Mouse (Mus musculus): Measurements from ENCODE around the gene Pcnx.

Gene Pcnx

DNA sequence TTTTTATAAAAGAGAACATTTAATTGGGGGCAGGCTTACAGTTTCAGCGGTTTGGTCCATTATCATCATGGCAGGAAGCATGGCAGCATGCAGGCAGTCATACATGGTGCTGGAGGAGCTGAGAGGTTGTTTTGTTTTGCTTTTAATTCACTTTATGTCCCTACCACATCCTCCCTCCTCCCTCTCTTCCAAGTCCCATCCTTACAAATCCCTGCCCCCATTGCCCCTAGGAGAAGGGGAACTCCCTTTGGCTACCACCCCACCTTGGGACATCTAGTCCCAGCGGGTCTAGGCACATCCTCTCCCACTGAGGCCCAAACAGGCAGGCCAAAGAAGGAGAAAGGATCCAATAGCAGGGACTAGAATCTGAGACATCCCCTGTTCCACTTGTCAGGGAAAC lies 44.6 kb downstream of the Pcnx start:
- DNase-seq (ENCODE audit: low read depth, low spot score), result no peak

DNA sequence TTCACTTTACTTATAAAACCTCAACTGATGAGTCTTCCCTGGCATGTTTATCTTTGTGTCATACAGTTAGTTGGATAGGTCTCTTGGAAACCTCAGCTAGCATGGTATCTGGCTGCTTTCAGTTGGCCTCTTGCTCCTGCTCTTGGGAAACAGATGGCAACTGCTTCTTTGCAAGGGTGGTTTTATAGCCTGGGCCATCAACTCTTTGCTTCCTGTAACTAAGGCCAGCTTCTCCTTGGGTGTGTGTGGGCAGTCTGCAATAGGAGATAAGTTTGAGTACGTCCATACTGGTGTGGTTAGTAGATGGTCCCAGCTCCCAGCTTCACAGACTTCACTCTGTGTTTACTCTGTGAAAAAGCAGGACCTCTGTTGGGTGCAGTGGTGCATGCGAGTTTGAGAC lies 46.0 kb downstream of the Pcnx start:
- no peak for DNase-seq (ENCODE audit: low read depth, low spot score)

GRCm38 (mm10) chr12:81907741-81908357 lies 48.0 kb downstream of the Pcnx start:
- no peak for DNase-seq (ENCODE audit: low read depth, low spot score)

- no peak for DNase-seq (ENCODE audit: low read depth, low spot score)
Measured at GRCm38 (mm10) chr12:81910439-81910838, 50.6 kb downstream of the Pcnx start.

- peak; percentile 85 for DNase-seq (ENCODE audit: low read depth, low spot score)
Measured at GRCm38 (mm10) chr12:81915176-81915950, 55.5 kb downstream of the Pcnx start.

GRCm38 (mm10) chr12:81918346-81918745 lies 58.5 kb downstream of the Pcnx start:
- DNase-seq (ENCODE audit: low read depth, low spot score), result no peak

DNA sequence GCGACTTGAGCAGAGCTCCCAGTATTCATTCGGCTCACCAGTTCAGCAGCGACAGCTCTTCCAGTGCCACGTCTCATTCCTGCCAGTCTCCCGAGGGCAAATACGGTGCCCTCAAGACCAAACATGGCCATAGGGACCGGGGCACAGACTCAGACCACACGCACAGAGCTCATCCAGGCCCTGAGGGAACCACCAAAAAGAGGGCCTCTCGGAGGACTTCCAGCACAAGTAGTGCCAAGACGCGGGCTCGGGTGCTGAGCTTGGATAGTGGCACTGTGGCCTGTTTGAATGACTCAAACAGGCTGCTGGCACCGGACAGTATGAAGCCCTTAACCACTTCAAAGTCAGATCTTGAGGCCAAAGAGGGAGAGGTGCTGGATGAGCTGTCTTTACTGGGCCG lies 59.1 kb downstream of the Pcnx start:
- DNase-seq (ENCODE audit: low read depth, low spot score), result no peak

DNA sequence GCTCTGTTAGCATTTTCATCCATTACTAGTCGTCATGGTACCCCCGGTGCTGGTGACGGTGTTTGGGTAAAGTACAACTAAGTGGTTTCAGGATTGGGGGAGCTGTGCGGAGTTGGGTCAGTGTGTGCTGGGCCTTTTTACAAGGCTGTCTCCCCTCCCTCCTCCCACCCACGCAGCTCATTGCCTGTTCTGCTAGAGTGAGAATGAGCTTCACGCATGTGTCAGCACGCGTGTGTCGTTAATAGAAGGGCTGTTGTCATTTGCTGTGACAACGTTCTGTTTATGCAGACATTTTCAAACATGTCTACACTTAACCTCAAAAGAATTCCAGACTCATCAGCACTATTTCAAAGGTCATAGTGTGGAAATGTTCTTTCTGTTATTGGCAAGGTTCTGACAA lies 60.2 kb downstream of the Pcnx start:
- no peak for DNase-seq (ENCODE audit: low read depth, low spot score)

DNA sequence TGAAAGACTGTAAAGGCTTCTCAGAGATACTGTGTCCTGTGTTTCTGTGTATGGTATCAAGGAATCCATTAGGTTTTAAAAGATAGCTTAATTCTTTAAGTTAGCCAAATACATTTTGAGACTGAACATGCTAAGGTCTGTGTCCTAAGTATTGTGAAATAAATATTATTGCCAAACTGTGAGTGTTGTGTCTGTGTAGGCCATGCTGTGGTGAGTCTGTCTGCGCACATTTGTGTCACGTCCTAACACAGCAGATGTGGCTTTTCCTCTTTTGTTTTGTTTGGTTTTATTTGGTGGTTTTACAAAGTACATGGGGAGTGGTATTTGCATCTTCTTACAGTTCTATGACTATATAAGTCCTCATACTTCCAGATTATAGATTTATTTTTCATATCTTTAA lies 60.8 kb downstream of the Pcnx start:
- DNase-seq (ENCODE audit: low read depth, low spot score), result no peak

DNA sequence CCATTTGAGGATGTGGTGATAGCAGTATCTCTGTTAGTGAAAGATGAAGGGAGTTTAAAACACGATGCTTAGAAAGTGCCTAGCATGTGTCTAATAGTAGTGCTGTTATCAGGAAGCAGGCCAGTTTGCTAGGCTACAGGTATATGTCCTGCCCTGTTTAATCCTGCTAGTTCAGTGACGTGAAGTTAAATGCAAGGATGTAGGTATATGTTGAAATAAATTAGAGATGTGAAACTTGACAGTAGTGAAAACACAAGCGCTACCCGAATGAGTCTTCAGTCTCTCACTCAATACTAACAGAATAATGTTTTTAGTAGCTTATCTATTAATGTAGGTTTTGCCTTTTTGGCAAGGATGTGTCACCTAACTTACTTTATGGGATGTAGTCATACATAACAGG lies 62.0 kb downstream of the Pcnx start:
- DNase-seq (ENCODE audit: low read depth, low spot score), result no peak

- no peak for DNase-seq (ENCODE audit: low read depth, low spot score)
Measured at GRCm38 (mm10) chr12:81922838-81923237, 63.0 kb downstream of the Pcnx start.

DNA sequence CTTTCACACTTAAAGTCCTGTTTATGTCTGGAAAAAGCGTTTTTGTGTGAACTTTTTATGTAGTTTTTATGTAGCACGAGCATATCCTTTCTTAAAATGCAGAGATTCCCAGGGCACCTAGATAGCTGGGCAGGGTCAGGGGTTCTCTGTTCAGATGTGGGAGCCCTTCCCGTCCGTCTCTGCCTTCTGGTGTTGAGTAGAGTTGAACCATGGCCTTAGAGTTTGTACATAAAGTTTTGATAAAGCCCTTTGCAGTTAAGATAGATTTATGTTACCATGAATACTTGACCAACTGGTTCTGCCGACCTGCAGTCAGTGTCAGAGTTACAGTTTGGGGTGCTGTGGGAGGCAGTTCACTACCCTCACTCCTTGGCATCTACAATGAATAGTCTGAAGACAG lies 67.3 kb downstream of the Pcnx start:
- DNase-seq (ENCODE audit: low read depth, low spot score), result no peak

GRCm38 (mm10) chr12:81927643-81928381 lies 68.0 kb downstream of the Pcnx start:
- DNase-seq (ENCODE audit: low read depth, low spot score), result no peak

GRCm38 (mm10) chr12:81928382-81928770 lies 68.6 kb downstream of the Pcnx start:
- no peak for DNase-seq (ENCODE audit: low read depth, low spot score)

DNA sequence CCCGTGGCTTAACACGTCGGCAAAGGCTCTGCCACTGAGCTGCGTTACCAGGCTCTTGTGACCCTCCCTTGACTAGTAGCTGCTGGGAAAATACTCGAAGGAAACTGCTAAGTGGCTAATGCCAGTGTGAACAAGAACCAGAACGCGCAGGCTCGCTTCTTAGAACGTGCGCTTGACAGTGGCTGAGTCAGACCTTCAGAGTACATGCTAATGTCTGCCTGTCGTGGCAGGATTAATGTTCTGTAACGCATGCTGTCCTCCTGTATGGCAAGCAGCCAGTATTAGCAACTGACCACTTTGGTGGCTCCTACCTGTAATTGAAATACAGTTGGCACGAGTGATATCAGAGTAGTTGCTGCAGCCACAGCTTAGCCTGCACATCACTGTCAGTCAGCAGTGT lies 72.2 kb downstream of the Pcnx start:
- no peak for DNase-seq (ENCODE audit: low read depth, low spot score)

- DNase-seq (ENCODE audit: low read depth, low spot score), result peak; percentile 18
Measured at GRCm38 (mm10) chr12:81933430-81933829, 73.6 kb downstream of the Pcnx start.

- DNase-seq (ENCODE audit: low read depth, low spot score), result no peak
Measured at GRCm38 (mm10) chr12:81934510-81934909, 74.7 kb downstream of the Pcnx start.

DNA sequence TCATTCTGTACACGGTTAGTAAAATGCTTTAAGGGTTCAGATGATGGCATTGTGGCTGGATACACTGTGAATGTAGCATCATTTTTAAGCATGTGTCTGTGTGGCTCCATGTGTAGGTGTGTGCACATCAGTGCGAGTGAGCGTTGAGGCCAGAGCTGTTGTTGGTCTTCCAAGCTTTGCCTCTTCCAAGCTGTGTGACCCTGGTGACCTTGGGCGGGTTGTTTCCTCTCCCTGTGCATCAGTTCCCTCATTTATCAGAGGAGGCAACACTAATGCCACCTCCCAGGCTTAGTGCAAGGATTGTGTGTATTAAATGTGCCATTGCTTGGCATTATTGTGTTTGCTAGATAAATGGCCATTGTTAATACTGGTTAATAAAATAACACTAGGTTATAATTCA lies 76.2 kb downstream of the Pcnx start:
- DNase-seq (ENCODE audit: low read depth, low spot score), result no peak

GRCm38 (mm10) chr12:81941191-81941590 lies 81.4 kb downstream of the Pcnx start:
- DNase-seq (ENCODE audit: low read depth, low spot score), result peak; percentile 9

GRCm38 (mm10) chr12:81943331-81944062 lies 83.7 kb downstream of the Pcnx start:
- DNase-seq (ENCODE audit: low read depth, low spot score), result no peak

DNA sequence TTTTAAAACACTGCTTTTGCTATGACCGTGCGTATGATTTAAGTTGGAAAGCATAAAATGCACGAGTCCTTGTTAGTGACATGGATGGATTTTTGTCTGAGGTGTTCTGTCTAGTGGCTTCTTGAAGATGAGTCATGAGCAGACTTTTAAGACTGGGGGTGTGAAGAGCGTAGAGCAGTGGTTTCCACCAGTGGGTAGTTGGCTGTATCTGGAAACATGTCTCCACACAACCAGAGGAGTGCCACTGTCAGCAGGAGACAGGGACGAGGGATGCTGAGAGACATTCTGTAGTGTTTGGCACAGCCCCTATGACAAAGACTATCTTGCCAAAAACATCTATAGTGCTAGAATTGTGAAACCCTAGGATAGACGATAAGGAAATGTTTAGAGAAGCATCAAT lies 89.2 kb downstream of the Pcnx start:
- no peak for DNase-seq (ENCODE audit: low read depth, low spot score)

GRCm38 (mm10) chr12:81950016-81950415 lies 90.2 kb downstream of the Pcnx start:
- no peak for DNase-seq (ENCODE audit: low read depth, low spot score)
